Comparison of ENCODE assay signal across 8 mouse cellular contexts in genomic region chr19:5797381-5798111, GRCm38 (mm10). TPM values are rescaled to one million over a fixed set of nuclear protein-coding genes. Genes with fewer than 3 reads are reported as not detected.
DNase-seq lines count a peak whose midpoint lies in the region; ATAC-seq and TF ChIP-seq lines count a peak whose summit lies in the region.

No protein-coding gene starts in this region.

- ATAC-seq in kidney, embryonic 16.5 days (ENCODE audit: low FRiP score, low TSS enrichment), result no peak
- ATAC-seq in forebrain, embryonic 15.5 days (replicated peaks), result no peak
- no peak for ATAC-seq in liver, embryonic 12.5 days
- ATAC-seq in stomach, postnatal 0 days (ENCODE audit: low FRiP score, low TSS enrichment), result no peak

- H3K4me1 ChIP-seq in kidney, embryonic 16.5 days (ENCODE audit: insufficient read depth, low read length), result peaks cover 22% of the 10 kb centered on the region
- H3K4me1 ChIP-seq in forebrain, embryonic 15.5 days, result peaks cover 39% of the 10 kb centered on the region
- peaks cover 55% of the 10 kb centered on the region for H3K4me1 ChIP-seq in liver, embryonic 12.5 days
- 0 out of 2 replicates have a peak, but pooled peaks cover 2% of the 10 kb centered on the region for H3K4me1 ChIP-seq in stomach, postnatal 0 days (replicated peaks; ENCODE audit: control insufficient read depth, insufficient read depth)

- TF ChIP-seq CTCF in stomach, postnatal 0 days (IDR thresholded peaks at IDR 0.05; ENCODE audit: low read depth), result no peak

- DNase-seq in kidney, postnatal 14 days, result no peak
- peak; percentile 78 for DNase-seq in NIH3T3 (ENCODE audit: low read depth)
- peak; percentile 46 for DNase-seq in stomach, postnatal 0 days (ENCODE audit: low spot score)
- DNase-seq in layer of hippocampus, postnatal 14 days (ENCODE audit: low spot score in 2 of 2), result no peak
- DNase-seq in gastrocnemius, postnatal 25 days, result no peak

- H3K9me3 ChIP-seq in kidney, embryonic 16.5 days (ENCODE audit: low read length), result no peaks in the 10 kb centered on the region
- no peaks in the 10 kb centered on the region for H3K9me3 ChIP-seq in forebrain, embryonic 15.5 days
- no peaks in the 10 kb centered on the region for H3K9me3 ChIP-seq in liver, embryonic 12.5 days (replicated peaks)
- no peaks in the 10 kb centered on the region for H3K9me3 ChIP-seq in stomach, postnatal 0 days (ENCODE audit: control insufficient read depth, low read length)

- peak overlapping the region; percentile 73 for H3K27ac ChIP-seq in kidney, embryonic 16.5 days (ENCODE audit: low read length)
- H3K27ac ChIP-seq in forebrain, embryonic 15.5 days (replicated peaks), result peak overlapping the region; percentile 19
- H3K27ac ChIP-seq in liver, embryonic 12.5 days, result peak overlapping the region; percentile 99
- H3K27ac ChIP-seq in stomach, postnatal 0 days (replicated peaks), result 0 out of 2 replicates have a peak overlapping the region, but pooled peaks have one; percentile 24

- peaks cover 37% of the 10 kb centered on the region for H3K36me3 ChIP-seq in kidney, embryonic 16.5 days (ENCODE audit: insufficient read depth, low read length)
- H3K36me3 ChIP-seq in forebrain, embryonic 15.5 days, result peaks cover 38% of the 10 kb centered on the region
- peaks cover 61% of the 10 kb centered on the region for H3K36me3 ChIP-seq in liver, embryonic 12.5 days
- H3K36me3 ChIP-seq in stomach, postnatal 0 days (ENCODE audit: control insufficient read depth, insufficient read depth, low read length), result peaks cover 11% of the 10 kb centered on the region; the same call in 1 of the 2 replicates

- H3K4me3 ChIP-seq in kidney, embryonic 16.5 days (ENCODE audit: low read length), result peak overlapping the region; percentile 71
- peak overlapping the region; percentile 84 for H3K4me3 ChIP-seq in forebrain, embryonic 15.5 days
- H3K4me3 ChIP-seq in liver, embryonic 12.5 days, result peak overlapping the region; percentile 91
- H3K4me3 ChIP-seq in stomach, postnatal 0 days (ENCODE audit: low read depth, low read length), result peak overlapping the region; percentile 69

- H3K9ac ChIP-seq in kidney, embryonic 16.5 days (replicated peaks; ENCODE audit: low read length), result peak overlapping the region; percentile 83
- H3K9ac ChIP-seq in forebrain, embryonic 15.5 days (replicated peaks), result peak overlapping the region; percentile 59
- H3K9ac ChIP-seq in liver, embryonic 12.5 days, result peak overlapping the region; percentile 99
- H3K9ac ChIP-seq in stomach, postnatal 0 days (ENCODE audit: low read length), result peak overlapping the region; percentile 59

- 5% methylated on average over 7 of the region's 7 CpGs for WGBS in kidney, embryonic 16.5 days
- WGBS in forebrain, embryonic 15.5 days, result 11% methylated on average over 7 of the region's 7 CpGs
- 36% methylated on average over 7 of the region's 7 CpGs for WGBS in liver, embryonic 12.5 days (ENCODE audit: insufficient replicate concordance)
- 3% methylated on average over 7 of the region's 7 CpGs for WGBS in stomach, postnatal 0 days

- no peak for TF ChIP-seq EP300 in stomach, postnatal 0 days (optimal IDR thresholded peaks at IDR 0.05)

- peak overlapping the region; percentile 96 for H3K4me2 ChIP-seq in kidney, embryonic 16.5 days (replicated peaks; ENCODE audit: low read depth, low read length)
- H3K4me2 ChIP-seq in forebrain, embryonic 15.5 days (replicated peaks), result peak overlapping the region; percentile 77
- H3K4me2 ChIP-seq in liver, embryonic 12.5 days, result peak overlapping the region; percentile 93
- peak overlapping the region; percentile 61 for H3K4me2 ChIP-seq in stomach, postnatal 0 days (replicated peaks; ENCODE audit: low read depth)

- no peaks in the 10 kb centered on the region for H3K27me3 ChIP-seq in kidney, embryonic 16.5 days (ENCODE audit: insufficient read depth, low read length)
- H3K27me3 ChIP-seq in forebrain, embryonic 15.5 days, result no peaks in the 10 kb centered on the region
- no peaks in the 10 kb centered on the region for H3K27me3 ChIP-seq in liver, embryonic 12.5 days (replicated peaks)
- H3K27me3 ChIP-seq in stomach, postnatal 0 days (ENCODE audit: control insufficient read depth, insufficient read depth, low read length), result no peaks in the 10 kb centered on the region

RNA-seq across cellular contexts. Expression of gene Scyl1, which starts 26.3 kb away (rescaled TPM):
- 82.9 and 85.3 TPM in 2 replicates for polyA plus RNA-seq in kidney, embryonic 16.5 days (2015; fragmentation: Nextera tagmentation; extraction: Ambion mirVana)
- 66.9 and 67.9 TPM in 2 replicates for polyA plus RNA-seq in forebrain, embryonic 15.5 days (2015; fragmentation: Nextera tagmentation; extraction: Ambion mirVana)
- polyA plus RNA-seq in liver, embryonic 12.5 days (2016; fragmentation: Nextera tagmentation; extraction: Ambion mirVana), result 38.3 and 39.7 TPM in 2 replicates
- 38.1 and 40.9 TPM in 2 replicates for polyA plus RNA-seq in stomach, postnatal 0 days (2015; fragmentation: Nextera tagmentation; extraction: Ambion mirVana)
- 10 to 100 TPM; 73.6 to 75.1 TPM for total RNA-seq in layer of hippocampus, postnatal 14 days (2021)
- 10 to 100 TPM; 62.2 to 62.8 TPM for total RNA-seq in gastrocnemius, postnatal 25 days (2021)

RNA-seq across cellular contexts. Expression of gene Ltbp3, which starts 56.8 kb away (rescaled TPM):
- polyA plus RNA-seq in kidney, embryonic 16.5 days (2015; fragmentation: Nextera tagmentation; extraction: Ambion mirVana), result 18.1 and 21.5 TPM in 2 replicates
- polyA plus RNA-seq in forebrain, embryonic 15.5 days (2015; fragmentation: Nextera tagmentation; extraction: Ambion mirVana), result 10.6 and 14.3 TPM in 2 replicates
- polyA plus RNA-seq in liver, embryonic 12.5 days (2016; fragmentation: Nextera tagmentation; extraction: Ambion mirVana), result 3.7 and 3.8 TPM in 2 replicates
- polyA plus RNA-seq in stomach, postnatal 0 days (2015; fragmentation: Nextera tagmentation; extraction: Ambion mirVana), result 15.7 and 26.9 TPM in 2 replicates
- total RNA-seq in layer of hippocampus, postnatal 14 days (2021), result 10 to 100 TPM; 24.7 to 32.7 TPM
- total RNA-seq in gastrocnemius, postnatal 25 days (2021), result 10 to 100 TPM; 45.7 to 49.6 TPM

Comparison
In these comparisons a context has a peak if more than half of its experiments do, and no peak if none do; other contexts are left out.
1. H3K27ac ChIP-seq: peak in every context shown above with its lines; median percentile 99 in liver, embryonic 12.5 days; 73 in kidney, embryonic 16.5 days; 24 in stomach, postnatal 0 days; 19 in forebrain, embryonic 15.5 days.
2. DNase-seq: peak in NIH3T3 (single experiment) and stomach, postnatal 0 days (single experiment); none in kidney, postnatal 14 days (single experiment), layer of hippocampus, postnatal 14 days (0 of 2) and gastrocnemius, postnatal 25 days (single experiment).
3. Peak in every context shown above with its lines, with median percentiles within 50 percentile points of each other: H3K4me2 ChIP-seq, H3K4me3 ChIP-seq and H3K9ac ChIP-seq.